Mouse (Mus musculus): ENCODE results near the gene Slc26a9.

DNA sequence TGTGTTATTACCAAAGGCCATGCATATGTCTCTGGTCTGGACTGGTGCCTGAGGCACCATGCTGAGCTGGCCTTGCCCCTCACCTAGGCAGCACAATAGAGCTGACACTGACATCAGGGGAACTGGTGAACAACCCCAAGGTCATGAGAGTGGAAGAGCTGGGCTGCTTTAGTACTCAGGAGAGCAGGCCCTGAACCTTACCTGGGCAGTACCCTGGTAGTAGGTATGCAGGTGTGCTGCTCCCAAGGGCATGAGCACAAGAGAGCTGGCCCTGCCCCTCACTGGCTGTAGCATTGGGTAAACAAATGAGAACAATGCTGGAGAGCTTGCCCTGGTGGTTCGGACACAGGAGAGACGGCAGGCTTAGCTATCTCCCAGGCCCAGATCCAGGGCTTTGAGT, 48.5 kb upstream of the Slc26a9 start:
- no peak for TF ChIP-seq CTCF (IDR thresholded peaks at IDR 0.05; ENCODE audit: control insufficient read depth, insufficient read depth, low read length)
- no peak for TF ChIP-seq POLR2A (IDR thresholded peaks at IDR 0.05; ENCODE audit: borderline replicate concordance, control insufficient read depth, low read depth, low read length)
